Mouse (Mus musculus): ENCODE results near the gene Acin1. TPM values are rescaled to one million over a fixed set of nuclear protein-coding genes. Genes with fewer than 3 reads are reported as not detected.

Acin1 gene
- total RNA-seq (2021) = 100 to 1,000 TPM; 273 to 279 TPM

DNA sequence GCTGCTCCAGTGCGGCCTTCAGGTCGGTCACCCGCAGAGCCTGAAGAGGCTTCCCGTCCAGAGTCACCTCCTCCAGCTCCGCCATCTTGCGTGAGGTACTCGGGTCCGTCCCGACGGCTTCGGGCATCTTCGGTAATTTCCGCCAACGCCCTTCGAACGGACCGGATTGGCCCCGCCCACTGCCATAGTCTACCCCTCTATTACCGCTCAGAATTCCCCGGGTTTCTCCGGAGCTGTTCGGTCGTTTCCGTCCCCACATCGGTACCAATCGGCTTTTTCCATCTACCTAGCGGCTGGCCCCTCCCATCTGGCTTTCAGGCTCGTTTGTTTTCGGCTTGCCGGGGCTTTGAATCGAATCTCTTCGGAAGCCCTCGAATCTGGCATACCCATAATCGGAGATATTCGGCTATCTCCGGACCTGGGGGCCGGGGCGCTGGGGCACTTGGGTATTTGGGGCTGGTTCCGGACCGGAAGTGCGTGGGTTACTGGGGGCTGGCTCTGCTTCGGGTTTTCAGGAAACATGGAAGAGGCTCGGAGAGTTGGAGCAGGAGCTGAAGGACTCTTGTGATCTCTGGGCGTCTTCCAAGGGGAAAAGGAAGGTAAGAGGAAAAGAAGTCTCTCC, at the start of gene Acin1:
Acin1 (minus strand) TSS at position 410 of the 622 bp plus-strand sequence.
- peak; percentile 100 for DNase-seq
- intact Hi-C loops (cut with DNase I) = no loop called here

DNA sequence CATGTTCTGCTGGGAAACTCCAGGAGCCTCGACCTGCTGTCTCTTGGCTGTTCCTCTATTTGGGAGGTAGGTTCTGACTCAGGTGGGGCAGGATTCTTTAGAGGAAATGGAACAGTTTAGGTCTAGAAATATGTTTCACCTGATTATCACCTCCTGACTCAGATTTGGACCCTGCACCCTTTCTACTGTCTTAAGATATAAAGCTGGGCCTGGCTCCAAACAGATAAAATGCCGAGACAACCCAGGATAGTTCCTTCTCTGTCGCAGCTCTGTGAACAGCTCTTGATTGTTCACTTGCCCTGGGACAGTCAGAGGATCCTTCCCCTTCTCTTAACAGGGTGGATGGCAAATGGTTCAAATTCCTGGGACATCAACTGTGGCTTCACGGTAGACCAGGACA, 48.5 kb upstream of the Acin1 start:
- DNase-seq = no peak
- intact Hi-C loops (cut with DNase I) = no loop called here

DNA sequence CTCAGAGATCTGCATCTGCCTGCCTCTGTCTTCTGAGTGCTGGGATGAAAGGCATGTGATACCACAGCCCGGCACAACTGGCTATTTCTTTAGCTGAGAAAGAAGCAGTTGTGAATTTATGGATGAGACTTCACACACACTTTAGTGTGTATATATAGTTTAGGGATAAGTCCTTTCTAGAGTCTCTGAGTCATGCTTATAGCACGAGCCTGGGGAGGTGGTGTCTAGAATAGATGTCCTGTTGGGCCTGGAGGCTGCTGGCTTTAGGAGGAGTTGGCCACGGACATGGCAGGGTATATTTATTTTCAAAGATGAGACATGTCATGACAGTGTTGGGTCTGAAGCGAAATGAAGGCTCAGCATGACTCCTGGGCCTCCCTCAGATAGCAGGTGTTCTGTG, 47.3 kb upstream of the Acin1 start:
- intact Hi-C loops (cut with DNase I) = no loop called here
- DNase-seq = no peak

DNA sequence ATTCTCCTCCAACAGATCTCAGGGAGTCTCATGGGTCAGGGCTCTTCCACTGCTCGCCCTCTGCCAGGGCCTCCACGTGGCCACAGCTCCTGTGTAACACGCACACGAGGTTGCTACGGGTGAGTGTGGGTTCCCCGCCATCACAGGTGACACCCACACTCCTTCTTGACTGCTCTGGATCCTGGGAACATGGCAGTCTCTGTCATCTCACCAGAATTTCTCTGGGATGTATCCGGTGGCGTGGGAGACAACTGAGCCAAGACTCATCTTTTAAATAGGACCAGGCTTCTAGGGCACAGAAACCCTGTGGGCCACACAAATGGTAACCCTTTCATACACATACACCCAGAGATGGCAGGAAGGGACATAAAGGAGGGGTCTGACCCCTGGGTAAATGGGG, 45.5 kb upstream of the Acin1 start:
- no peak for DNase-seq
- intact Hi-C loops (cut with DNase I) = no loop called here

DNA sequence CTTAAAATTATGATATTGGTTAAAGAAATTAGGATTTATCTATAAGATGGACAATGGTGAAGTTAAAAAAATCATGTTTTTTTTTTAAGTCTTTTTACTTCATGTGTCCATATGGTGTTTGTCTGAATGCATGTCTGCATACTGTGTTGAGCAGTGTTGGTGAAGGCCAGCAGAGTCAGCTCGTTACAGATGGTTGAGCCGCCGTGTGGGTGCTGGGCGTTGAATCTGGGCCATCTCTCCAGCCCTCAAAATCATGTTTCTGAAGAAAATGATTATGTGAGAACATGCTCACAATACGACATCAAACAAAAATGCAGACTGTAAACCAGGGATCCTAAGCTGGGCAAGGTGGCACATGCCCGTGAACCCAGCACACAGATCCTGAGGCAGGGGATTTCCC, 43.6 kb upstream of the Acin1 start:
- intact Hi-C loops (cut with DNase I) = no loop called here
- no peak for DNase-seq

DNA sequence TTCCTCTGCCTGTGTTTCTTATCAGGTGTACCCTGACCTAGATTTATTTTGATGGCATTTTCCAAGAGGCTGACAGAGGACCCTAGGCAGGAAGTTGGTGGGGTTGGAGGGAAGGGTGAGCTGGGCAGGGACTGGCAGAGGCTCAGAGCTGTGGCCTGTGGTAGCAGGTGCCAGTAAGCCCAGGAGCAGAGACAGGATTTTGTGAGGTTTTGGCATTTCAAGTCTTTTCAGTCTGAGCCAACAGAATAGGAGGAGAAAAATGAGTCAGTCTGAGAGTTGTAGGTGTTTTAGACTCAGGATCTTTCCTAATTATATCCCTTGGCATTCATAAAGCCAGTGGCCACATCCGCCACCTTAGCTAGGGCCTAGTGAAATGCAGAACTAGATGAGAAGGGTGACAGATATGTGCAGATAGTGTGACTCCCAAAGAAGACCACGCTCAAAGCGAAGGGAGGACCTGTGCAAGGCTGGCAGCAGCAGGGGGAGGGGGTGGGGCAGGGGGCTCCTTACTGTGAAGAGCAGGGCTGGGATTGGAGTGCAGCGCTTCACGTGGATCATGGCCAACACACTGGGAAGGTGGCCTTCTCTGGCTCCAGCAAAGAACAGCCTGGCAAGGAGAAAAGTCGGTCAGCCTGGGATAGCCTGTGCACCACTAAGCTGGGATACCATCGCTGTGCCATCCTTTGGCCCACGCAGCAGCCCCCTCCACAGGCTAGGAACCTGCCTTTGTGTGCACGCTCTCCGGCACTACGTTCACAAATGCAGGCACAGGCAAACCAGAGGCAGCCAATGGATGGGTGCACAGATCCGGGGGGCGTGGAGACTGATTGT, 42.3 kb upstream of the Acin1 start:
- DNase-seq = no peak
- intact Hi-C loops (cut with DNase I) = no loop called here

DNA sequence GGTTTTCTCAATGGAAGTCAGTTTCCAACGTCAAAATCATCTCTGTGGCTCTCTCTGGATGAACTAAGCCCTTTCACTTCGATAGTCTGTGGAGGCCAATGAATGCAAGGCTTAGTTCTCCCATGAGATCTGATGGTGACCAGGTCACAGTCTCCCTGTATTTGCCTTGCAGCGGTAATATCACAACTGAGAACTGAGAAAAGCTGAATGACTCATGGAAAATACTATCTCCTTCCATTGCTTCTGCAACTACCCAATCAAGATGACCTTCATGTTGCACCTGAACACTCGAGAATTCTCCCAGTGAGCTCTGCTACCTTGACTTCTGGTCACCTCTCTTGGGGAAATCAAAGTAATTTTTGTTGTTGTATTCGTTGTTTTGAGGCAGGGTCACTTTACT, 40.8 kb upstream of the Acin1 start:
- intact Hi-C loops (cut with DNase I) = no loop called here
- no peak for DNase-seq

DNA sequence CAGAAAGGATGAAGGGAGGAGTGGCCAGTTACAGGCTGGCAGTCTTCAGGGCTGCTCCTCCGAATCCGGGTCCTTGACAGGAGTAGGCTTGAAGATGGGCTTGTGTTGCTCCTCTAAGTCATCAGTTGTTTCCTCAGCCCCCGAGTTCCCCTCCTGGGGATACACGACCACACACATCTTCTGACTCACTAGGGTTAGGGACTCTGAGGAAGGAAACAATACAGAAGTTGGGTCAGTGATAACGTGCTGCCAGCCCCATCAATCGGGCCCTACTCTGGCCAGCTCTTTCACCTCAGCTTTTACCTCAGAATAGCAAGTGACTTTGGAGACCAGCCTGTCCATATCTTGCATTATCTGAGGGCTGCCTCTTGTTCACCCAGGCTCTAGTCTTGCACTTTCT, 37.3 kb upstream of the Acin1 start:
- intact Hi-C loops (cut with DNase I) = no loop called here
- no peak for DNase-seq

DNA sequence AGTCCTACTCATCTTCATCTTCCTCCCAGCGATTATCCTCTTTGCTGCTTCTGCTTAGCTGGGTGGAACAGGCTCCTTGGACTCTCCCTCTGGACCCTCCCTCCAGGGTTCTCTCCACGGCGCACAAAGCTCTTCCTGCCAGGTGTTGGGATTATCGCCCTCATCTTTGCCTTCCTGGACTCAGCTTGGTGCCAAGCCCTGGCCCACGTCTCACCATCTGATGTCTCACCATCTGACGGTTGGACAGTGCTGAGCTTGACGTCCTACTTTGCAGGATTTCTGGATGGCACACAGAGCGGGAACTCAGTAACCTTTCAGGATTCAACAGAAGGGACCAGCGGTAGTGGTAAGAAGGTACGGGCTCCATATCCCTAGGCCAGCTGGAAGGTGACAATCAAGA, 35.0 kb upstream of the Acin1 start:
- intact Hi-C loops (cut with DNase I) = no loop called here
- no peak for DNase-seq

DNA sequence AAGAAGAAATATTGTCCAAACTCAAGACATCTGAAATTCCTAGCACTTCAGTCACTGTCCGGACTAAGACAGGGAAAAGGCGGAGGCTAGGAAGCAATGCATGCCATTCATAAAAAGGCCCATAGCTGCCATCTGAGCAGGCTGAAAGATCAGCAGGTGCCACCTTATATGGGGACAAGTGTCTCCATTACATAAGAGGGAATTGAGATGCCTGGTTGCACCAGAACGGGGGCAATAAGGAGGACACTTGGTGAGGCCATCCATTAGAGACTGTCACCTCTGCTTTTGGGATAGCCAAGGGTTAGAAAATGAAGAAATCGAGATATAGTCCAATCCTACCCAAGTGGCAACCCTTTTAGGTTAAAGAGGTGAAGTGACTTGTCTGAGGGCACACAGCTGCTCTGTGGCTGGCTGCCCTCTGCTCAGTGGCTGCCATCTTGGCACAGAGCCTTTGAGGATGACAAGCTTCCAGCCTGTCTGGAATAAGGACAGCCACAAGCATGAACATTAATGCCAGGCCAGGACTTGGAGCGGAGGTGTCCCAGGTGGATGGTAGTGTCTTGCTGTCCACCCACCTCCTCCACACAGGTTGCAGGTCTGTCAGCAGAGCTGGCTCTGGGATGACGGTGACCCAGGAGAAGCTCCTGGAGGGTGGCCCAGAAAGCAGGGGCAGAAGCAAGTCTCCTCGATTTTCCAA, 34.1 kb upstream of the Acin1 start:
- peak; percentile 72 for DNase-seq
- intact Hi-C loops (cut with DNase I) = no loop called here

DNA sequence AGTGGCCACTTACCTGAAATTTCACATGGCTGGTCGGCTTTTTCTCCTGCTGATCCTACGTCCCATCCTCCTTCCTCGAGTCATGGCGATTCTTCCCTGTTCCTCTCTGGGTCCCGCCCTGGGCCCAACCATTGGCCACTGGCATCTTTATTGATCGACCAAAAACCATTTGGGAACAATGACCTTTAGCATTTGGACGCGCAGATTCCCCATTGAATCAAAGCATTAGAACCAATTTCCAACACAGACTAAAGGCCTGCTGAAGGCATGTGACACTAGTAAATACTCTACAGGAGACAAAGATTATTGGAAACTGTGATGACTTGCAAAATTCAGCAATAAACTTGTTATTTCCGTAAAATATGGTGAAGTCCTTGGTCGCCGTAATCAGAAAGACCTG, 33.3 kb upstream of the Acin1 start:
- DNase-seq = no peak
- intact Hi-C loops (cut with DNase I) = no loop called here

DNA sequence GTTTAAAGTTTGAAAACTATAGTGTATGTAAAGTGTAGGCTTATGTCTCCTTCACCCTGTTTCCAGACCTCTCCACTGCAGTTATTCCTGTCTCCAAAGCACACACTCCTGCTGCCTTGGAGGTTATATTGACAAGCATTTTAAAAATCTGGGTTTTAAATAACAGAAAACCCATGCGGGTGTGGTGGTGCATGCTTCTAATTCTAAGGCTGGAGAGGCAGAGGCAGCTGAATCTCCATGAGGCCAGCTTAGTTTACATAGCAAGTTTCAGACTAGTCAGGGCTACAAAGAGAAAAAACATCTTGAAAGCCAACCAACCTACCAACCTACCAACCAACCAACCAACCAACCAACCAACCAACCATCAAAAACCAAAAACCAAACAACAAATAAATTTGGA, 28.7 kb upstream of the Acin1 start:
- DNase-seq = no peak
- intact Hi-C loops (cut with DNase I) = loop anchor here (2.0 kb wide), 2 partner anchors 65 to 103 kb away; partner anchors contain the start of gene Slc7a8

DNA sequence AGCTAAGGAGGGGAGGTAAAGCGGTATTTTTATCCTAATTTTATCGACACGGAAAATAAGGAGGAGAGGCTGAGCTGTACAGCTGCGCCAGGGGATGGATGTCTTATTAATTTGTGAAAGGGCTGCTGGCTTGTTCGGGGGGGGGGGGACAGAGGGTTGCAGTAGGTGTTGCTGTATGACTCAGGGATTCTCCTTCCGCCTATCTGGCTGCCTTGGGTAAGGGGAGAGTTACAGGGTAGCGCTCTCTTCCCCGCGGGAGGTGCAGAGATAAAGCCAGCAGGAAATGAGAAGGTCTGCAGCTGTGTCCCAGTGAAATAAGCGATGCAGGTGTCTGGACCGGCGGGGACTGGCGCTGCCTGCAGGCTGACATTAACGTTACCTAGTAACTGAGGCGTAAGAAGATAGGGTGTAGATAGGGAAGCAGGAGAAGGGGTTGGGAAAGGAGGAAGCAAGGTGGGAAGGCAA, 27.9 kb upstream of the Acin1 start:
- intact Hi-C loops (cut with DNase I) = loop anchor here (2.0 kb wide), 2 partner anchors 66 to 104 kb away; partner anchors contain the start of gene Slc7a8
- DNase-seq = no peak

DNA sequence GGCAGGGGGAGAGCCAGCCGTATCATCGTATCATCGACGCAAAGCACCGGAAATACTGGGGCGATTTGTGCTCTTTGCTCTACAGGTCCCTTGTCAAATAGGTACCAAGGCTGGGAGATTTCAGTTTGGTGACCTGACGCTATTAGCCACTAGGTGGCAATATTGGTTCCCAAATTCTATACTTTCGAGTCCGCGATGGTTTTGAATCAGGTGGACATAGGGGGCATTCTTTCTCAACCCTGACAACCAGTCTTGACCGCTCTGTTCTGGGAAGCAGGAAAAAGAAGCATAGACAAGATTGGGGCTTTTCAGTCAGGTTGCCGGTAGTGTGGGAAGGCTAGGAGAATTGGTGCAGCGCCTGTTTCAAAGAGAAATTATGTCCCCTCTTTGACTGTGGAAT, 27.4 kb upstream of the Acin1 start:
- intact Hi-C loops (cut with DNase I) = loop anchor here (2.0 kb wide), 2 partner anchors 67 to 105 kb away; partner anchors contain the start of gene Slc7a8
- peak; percentile 63 for DNase-seq

DNA sequence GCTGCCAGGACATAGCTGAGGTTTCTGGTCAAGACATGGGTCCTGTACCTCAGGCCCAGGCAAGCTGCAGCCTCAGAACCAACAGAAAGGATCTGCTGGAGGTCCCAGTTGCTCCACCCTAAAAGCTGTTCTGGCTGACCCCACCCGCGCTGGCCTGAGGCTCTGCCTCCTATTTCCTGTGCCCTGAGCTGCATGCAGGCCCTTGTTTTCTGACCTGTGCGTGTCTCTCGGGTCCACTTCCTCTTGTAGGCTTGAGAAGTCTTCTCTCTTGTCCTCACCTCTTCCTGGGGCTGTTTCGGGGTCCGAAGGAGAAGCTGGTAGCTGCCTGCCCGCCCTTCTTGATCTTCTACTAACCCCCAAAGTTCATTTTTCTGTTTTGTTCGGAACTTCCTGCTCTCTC, 26.1 kb upstream of the Acin1 start:
- intact Hi-C loops (cut with DNase I) = no loop called here
- no peak for DNase-seq

DNA sequence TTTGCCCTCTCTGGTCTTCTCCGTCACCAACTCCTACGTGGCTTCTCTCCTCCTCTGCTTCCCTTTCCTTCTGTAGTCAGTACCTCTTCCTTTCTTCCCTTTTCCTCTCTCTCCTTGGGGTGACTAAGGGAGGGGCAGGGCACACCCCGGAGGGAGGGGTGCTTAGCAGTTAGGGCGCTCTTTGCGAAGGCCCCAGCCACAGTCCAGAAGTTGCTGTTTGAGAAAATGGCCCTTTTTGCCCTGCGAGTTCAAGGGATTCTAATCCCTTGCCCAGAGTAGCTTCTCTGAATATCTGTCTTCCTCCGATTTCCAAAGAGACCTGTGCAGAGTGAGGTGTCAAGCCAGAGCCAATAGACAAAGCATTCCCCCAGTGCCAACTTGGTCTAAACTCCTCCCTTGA, 25.3 kb upstream of the Acin1 start, which contains the start of gene Cebpe:
Cebpe (minus strand) TSS at position 101 of the 400 bp plus-strand sequence.
- intact Hi-C loops (cut with DNase I) = no loop called here
- no peak for DNase-seq

DNA sequence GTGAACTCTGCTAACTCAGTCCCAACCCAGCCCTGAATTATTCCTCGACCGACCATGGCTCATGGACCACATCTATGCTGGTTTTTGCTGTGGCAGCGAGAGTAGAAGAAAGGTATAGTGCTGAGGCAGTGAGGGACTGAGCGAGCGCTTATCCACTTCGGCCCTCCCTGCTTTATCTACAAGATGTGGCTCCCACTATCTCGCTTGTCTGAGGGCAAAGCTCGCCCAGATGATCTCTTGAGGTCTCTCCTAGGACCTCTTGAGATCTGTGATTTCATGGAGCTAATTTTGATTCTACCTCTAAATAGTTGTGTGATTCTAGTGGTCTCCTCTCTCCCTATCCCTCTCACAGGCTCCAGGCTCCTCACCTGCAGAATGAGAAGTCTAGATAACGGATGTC, 22.3 kb upstream of the Acin1 start:
- no peak for DNase-seq
- intact Hi-C loops (cut with DNase I) = loop anchor here (10.0 kb wide), 1 partner anchor 296 kb away; no protein-coding TSS in a partner anchor

DNA sequence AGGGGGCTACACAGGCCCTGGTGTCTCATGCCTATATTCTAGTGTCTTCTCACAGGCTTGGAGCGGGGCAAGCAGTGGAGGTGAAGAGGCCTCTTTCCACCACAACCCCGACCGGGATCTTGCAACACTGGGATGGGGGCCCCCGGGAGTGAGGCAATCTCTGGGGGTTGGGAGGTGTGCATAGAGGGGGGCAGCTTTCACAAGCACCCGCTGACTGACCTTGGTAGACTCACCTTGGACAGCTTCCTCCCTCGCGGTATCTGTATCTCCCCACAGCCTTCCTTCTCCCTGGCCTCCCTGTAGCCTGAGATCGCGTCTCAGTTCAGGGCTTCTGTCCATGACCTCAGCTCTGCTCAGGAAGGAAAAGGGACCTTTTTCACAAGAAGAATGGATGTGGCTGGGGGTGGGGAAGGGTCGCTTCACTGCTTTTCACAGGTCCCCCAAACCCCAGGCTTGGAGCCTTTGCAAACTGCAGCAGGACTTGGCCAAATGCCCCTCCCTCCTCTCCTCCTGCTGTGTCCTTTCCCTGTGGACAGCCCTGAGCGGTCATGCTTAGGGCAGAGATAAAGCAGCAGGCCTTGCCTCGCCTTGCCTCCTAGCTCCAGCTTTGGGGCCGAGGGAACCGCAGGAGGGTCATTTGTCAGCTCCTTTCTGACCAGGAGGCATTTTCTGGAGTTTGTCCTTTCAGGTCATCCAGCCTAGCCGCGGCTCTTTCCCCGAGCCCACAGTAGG, 20.0 kb upstream of the Acin1 start:
- intact Hi-C loops (cut with DNase I) = loop anchor here (10.0 kb wide), 1 partner anchor 298 kb away; no protein-coding TSS in a partner anchor
- DNase-seq = no peak

DNA sequence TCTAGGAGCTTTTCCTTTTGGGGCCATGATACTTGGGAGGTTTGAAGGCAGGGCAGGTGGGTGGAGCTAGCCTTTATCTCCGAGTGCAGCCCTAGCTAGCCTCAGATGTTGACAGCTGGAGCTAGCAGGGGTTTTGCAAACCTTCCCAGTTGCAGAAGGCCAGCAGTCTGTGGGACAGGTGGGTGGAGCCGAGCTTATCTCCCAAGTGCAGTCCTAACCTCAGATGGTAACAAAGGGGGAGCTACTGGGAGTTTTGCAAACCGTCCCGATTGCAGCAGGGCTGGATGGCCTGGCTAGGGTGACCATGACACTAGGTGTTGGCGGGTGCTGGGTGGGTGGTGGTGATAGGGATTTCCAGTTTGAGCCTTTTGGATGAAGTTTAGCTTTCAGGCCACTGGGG, 19.1 kb upstream of the Acin1 start:
- intact Hi-C loops (cut with DNase I) = loop anchor here (10.0 kb wide), 1 partner anchor 299 kb away; no protein-coding TSS in a partner anchor
- no peak for DNase-seq

DNA sequence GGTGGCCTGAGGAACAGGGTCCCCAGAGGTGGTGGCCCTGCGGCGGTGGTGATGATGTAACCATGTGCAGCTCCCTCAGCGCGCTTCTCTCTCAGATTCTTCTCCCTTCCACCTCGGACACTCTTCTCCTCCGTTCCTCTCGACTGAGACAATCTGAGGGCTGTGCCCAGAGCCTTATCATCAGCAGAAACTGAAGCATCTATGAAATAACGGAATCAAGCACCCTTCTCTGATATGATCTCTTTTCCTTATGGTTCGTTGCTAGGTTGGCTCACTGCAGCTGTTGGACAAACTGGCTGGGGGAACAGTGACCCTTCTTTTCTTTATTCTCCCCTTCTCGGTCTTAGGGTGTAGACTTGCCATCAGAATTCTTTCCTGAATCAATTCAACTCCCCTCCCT, 16.5 kb upstream of the Acin1 start:
- DNase-seq = no peak
- intact Hi-C loops (cut with DNase I) = loop anchor here (10.0 kb wide), 1 partner anchor 302 kb away; no protein-coding TSS in a partner anchor

Data from left cerebral cortex, postnatal 4 days (tissue).